Mouse (Mus musculus) retina, adult 2 months (tissue): ENCODE results near the gene Capns1.

Source experiments
- DNase-seq: peaks from one replicate; pipeline ENCODE4 v3.0.0-alpha.2; 2012; ENCODE audit warnings: low read depth, low spot score

Capns1 gene

DNA sequence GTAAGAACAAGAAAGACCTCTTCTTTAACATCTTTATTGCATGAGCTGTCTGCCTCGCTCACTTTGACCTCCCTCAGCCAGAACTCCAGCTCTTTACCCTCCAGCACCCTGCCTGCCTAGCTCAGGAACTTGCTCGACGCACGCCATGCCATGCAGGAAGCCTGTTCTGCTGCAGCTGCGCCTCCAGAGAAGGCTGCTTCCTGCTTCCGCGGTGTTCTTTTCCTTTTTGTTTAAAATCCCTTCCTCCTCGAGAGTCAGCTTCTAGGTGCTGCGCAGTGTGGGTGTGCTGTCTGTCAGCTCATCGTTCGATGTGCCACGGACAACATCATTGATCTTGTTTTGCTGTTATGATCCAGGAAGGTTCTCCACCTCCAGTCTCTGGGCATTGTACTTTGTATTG, 22.1 kb downstream of the Capns1 start:
- no peak for DNase-seq

- no peak for DNase-seq
Observed at GRCm38 (mm10) chr7:30170283-30170951, 28.2 kb downstream of the Capns1 start.

DNA sequence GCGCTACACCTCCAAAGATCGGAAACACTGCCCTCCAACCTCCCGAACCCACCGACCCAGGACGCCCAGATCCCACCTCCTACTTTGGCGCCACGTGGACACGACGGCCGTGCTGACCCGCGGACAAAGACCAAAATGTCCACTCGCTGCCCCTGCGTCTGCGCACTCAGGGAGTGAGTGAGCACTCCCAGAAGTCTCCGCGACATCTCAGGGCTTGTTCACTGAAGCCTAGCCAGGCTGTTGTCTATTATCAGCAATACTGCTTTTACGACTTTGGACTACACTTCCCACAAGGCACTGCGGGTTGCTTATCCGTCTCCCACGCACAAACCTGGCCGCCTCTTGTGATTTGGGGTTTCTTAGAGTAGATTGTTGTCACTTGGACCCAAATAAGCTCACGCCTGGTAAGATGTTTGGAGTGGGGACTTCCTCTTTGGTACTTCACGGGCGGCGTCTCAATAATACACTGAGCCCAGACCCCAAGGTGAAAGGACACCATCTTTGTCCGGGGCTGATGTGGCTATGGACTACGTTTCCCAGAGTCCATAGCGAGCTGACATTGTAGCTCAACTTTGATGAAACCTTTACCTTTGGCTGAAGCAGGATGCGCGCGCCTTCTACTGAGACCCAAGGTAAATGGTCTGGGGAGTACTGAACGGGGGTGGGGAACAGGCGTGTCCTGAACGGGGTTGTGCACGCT, 28.9 kb downstream of the Capns1 start, which contains the start of gene Zfp146:
Gene Zfp146 (minus strand): TSS at position 168 of the 700 bp plus-strand sequence.
- DNase-seq, result peak; percentile 89

- DNase-seq, result no peak
Observed at GRCm38 (mm10) chr7:30168914-30169582, 29.6 kb downstream of the Capns1 start.

GRCm38 (mm10) chr7:30164745-30165144, 33.9 kb downstream of the Capns1 start:
- no peak for DNase-seq

GRCm38 (mm10) chr7:30163113-30163512, 35.5 kb downstream of the Capns1 start:
- DNase-seq, result no peak

DNA sequence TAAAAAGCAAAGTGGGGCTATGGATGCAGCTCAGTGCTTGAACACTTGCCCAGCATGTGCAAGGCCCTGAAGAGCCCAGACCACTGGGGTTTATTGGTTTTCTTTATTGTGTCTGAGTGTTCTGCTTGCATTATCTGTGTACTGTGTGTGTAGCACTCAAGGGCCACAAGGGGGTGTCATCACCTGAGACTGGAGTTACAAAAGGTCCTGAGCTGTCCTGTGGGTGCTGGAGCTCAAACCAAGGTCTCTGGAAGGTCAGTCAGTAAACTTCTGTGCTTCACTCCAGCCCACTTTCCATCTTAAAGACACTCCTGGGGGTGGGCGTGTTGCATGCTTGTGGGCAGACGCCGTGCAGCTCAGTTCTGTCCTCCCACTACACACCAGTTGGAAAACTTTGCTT, 43.1 kb downstream of the Capns1 start:
- no peak for DNase-seq

GRCm38 (mm10) chr7:30154040-30154439, 44.6 kb downstream of the Capns1 start:
- no peak for DNase-seq

DNA sequence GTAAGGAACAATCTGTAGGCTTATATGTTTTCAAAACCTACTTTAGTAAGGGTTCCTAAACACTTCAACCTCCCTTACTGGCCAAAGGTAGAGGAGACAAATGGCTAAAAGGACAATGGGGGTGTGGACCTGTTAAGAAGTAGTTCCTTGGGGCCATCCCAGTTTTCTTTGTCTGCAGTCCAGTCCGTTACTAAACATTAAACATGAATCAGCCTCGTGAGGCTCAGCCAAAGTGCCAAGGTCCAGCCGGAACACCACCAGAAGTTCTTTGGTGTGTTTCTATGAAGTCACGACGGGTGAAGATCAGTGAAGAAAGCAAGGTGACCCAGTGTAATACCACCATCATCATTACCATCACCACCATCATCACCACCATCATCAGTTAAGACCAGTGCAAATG, 51.6 kb downstream of the Capns1 start:
- no peak for DNase-seq

GRCm38 (mm10) chr7:30143555-30144209, 54.9 kb downstream of the Capns1 start:
- peak; percentile 61 for DNase-seq

DNA sequence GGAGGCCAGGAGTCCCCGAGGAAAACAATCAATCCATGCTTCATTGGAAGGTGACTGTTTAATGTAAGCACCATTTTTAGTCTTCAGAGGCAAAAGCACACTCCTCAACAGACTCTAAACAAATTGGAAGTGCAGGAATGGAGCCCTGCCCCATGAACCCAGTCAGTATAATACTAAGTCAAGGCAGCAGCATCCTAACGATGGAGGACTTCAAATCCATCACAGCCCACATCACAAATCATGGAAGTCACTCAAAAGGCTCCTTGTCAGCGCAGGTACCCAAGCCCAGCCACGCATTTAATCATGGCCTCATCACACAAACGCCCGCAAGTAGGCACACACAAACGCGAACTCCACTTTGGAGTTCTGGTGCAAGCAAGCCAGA, 55.4 kb downstream of the Capns1 start:
- DNase-seq, result no peak
